Mouse (Mus musculus): ENCODE measurements around the gene 4930412O13Rik. TPM values are rescaled to one million over a fixed set of nuclear protein-coding genes. Genes with fewer than 3 reads are reported as not detected.

4930412O13Rik gene
- polyA plus RNA-seq, 1 experiment = not detected

DNA sequence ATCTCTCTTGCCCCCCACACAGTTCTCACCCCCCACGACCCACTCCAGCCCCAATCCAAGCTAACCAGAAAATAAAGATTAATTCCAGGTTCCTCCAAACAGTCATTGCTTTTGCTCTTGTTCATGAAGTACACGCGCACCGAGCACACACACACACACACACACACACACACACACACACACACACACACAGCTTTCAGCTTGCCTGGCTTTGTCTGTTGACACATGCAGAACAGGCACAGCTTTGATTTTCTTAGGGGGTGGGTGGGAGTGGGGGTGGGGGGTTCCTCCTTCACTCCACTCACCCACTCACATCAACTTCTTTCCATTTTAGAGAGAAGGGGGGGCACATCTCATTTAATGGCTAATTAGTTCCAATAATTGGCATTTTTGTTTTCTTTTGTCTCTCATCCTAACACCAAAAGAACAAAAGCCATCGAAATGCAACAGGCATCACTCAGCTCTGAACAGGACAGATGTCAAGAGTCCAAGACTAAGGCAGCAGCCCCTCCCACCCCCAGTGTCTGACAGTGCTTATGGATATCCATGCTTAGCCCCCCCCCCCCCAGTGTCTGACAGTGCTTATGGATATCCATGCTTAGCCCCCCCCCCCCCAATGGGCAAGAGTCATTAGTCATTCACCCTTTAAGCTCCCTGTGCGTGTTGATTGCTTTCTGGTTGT lies 12.4 kb downstream of the 4930412O13Rik start:
- Histone ChIP-seq H3K4me1 (ENCODE audit: control insufficient read depth, insufficient read depth, low read length) (no peaks in the 10 kb centered on the region; the same call in 1 of the 2 replicates), H3K4me3 (replicated peaks; ENCODE audit: insufficient read depth, low read depth, low read length) (no peak overlapping the region), H3K27ac (ENCODE audit: insufficient read depth, low read length) (no peak overlapping the region), H3K27me3 (ENCODE audit: control insufficient read depth, insufficient read depth, low read length) (peaks cover 14% of the 10 kb centered on the region; the same call in 1 of the 2 replicates)
- 5% methylated on average over 6 of the region's 6 CpGs for WGBS
- no peak for DNase-seq
- TF ChIP-seq CTCF (IDR thresholded peaks at IDR 0.05; ENCODE audit: borderline replicate concordance, insufficient read depth, low read depth, low read length) = no peak
- no peak for TF ChIP-seq POLR2A (IDR thresholded peaks at IDR 0.05; ENCODE audit: borderline replicate concordance, insufficient read depth, low read length)

DNA sequence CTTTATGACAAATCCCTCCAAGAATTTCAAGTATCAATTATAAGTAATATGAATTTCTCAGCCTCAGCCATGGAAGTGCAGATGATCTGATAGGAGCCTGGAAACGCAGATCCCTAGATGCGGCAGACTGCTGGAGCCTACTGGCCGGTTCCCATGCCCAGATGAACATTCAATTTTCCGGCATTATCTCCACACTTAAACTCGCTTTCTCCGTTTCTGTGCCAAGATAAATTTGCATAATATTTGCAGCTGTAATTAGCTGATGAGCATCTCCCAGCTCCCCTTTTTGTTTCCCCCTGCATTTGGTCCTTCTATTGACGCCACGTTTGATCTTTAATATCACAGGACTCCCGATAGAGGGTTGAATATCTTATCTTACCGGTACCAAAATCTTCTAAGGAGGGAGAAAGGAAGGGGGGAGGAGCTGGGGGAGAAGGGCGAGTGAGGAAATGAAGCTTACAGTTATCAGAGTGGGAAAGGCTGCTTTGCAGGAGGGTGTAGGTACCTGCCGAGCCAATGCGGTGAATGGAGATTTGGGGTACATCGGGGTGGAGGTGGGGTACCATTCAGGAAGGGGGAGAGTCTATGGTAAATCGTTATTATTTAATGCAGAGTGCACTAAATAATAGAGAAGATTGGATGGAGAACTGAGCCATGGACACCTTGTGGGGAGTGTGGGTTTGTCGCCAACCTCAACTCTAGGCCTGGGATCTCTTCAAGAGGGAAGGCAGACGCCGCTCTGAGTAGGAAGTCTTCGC lies 14.0 kb downstream of the 4930412O13Rik start:
- 6% methylated on average over 19 of the region's 19 CpGs for WGBS
- DNase-seq = no peak
- H3K4me1 ChIP-seq (ENCODE audit: control insufficient read depth, insufficient read depth, low read length) = no peaks in the 10 kb centered on the region; the same call in 1 of the 2 replicates
- TF ChIP-seq POLR2A (IDR thresholded peaks at IDR 0.05; ENCODE audit: borderline replicate concordance, insufficient read depth, low read length) (no peak), CTCF (IDR thresholded peaks at IDR 0.05; ENCODE audit: borderline replicate concordance, insufficient read depth, low read depth, low read length) (no peak)
- no peak overlapping the region for H3K4me3 ChIP-seq (replicated peaks; ENCODE audit: insufficient read depth, low read depth, low read length)
- peaks cover 14% of the 10 kb centered on the region; the same call in 1 of the 2 replicates for H3K27me3 ChIP-seq (ENCODE audit: control insufficient read depth, insufficient read depth, low read length)
- no peak overlapping the region for H3K27ac ChIP-seq (ENCODE audit: insufficient read depth, low read length)

DNA sequence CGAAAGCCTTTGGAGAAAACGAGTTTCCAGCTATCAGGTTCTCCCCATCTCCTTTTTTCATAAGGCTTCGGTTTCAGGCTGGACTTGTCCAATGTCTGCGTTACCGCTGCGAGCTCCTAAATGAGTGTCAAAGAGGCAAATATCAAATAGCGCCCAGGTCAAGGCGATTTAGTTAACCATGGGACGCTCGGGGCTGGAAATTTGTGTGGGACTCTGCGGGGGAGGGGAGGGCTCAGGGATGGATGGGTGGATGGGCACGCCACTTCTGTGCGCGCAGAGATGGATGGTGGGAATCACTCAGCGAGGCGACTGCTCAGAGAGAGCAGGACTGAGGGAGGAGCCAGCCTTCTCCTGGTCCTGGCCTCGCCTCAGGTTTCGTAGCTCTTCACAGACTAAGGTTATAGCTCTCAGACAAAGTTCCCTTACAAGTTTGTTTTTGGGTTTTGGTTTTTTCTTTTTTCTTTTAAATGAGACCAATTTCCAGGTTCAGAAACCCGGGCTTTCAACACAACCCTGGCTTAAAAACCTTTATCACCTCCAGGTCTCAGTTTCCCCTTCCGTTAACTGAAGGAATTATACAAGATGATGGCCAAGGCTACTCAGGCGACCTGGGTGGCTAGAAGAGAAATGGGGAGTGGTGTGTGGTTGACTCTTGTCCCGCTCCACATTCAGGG lies 15.2 kb downstream of the 4930412O13Rik start:
- no peak for DNase-seq
- peaks cover 8% of the 10 kb centered on the region; the same call in 1 of the 2 replicates for H3K27me3 ChIP-seq (ENCODE audit: control insufficient read depth, insufficient read depth, low read length)
- no peaks in the 10 kb centered on the region; the same call in 1 of the 2 replicates for H3K4me1 ChIP-seq (ENCODE audit: control insufficient read depth, insufficient read depth, low read length)
- H3K27ac ChIP-seq (ENCODE audit: insufficient read depth, low read length) = no peak overlapping the region
- no peak overlapping the region for H3K4me3 ChIP-seq (replicated peaks; ENCODE audit: insufficient read depth, low read depth, low read length)
- TF ChIP-seq POLR2A (IDR thresholded peaks at IDR 0.05; ENCODE audit: borderline replicate concordance, insufficient read depth, low read length) (no peak), CTCF (IDR thresholded peaks at IDR 0.05; ENCODE audit: borderline replicate concordance, insufficient read depth, low read depth, low read length) (no peak)
- 3% methylated on average over 22 of the region's 22 CpGs for WGBS

DNA sequence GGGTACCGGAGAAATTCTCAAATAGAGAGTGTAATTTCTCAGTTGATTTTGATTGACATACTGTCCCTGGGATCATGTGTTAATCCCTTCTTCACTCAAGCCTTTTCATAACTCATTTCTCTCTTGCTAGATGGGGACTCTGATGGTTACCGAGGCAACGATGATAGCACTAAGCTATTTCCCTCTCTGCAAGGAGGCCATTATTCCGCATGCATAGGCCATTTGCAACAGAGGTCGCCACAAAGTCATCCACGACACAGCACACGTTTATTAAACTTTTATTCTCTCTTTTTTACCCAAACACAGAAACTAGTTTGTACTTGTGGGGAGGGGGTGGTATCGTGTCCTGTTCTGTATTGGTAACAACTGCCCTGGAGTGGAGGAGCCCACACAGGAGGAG lies 16.8 kb downstream of the 4930412O13Rik start:
- H3K27ac ChIP-seq (ENCODE audit: insufficient read depth, low read length) = no peak overlapping the region
- no peak for DNase-seq
- no peak overlapping the region for H3K4me3 ChIP-seq (replicated peaks; ENCODE audit: insufficient read depth, low read depth, low read length)
- no peak for TF ChIP-seq POLR2A (IDR thresholded peaks at IDR 0.05; ENCODE audit: borderline replicate concordance, insufficient read depth, low read length)
- no peak for TF ChIP-seq CTCF (IDR thresholded peaks at IDR 0.05; ENCODE audit: borderline replicate concordance, insufficient read depth, low read depth, low read length)
- WGBS = 13% methylated on average over 8 of the region's 8 CpGs
- peaks cover 7% of the 10 kb centered on the region; the same call in 1 of the 2 replicates for H3K27me3 ChIP-seq (ENCODE audit: control insufficient read depth, insufficient read depth, low read length)
- no peaks in the 10 kb centered on the region; the same call in 1 of the 2 replicates for H3K4me1 ChIP-seq (ENCODE audit: control insufficient read depth, insufficient read depth, low read length)

DNA sequence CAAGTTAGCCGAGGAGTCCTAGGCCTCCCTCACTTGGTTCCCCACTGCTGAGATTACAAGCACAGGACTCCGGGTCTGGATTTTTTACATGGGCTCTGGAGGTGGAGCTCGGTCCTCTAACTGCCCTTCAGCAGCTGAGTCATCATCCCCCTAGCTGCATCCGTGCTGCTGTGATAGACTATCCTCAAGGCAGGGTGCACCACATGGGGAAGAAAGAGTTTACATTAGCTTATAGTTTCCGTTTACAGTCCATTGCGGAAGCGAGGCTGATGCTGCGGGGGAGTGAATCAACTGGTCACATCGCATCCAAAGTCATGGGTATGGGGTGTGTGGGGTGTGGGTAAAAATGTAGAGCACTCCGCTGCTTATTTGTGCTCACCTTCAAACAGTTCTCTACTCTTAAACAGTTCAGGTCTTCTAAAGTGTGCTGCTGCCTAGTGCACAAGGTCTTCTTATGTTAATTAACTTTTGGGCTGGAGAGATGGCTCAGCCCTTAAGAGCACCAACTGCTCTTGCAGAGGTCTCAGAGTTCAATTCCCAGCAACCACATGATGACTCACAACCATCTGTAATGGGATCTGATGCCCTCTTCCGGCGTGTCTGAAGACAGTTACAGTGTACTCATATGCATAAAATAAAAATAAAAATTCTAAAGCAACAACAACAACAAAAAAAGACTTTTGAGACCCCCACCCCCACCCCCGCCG lies 23.0 kb downstream of the 4930412O13Rik start:
- no peaks in the 10 kb centered on the region for H3K27me3 ChIP-seq (ENCODE audit: control insufficient read depth, insufficient read depth, low read length)
- no peak overlapping the region for H3K4me3 ChIP-seq (replicated peaks; ENCODE audit: insufficient read depth, low read depth, low read length)
- no peak for TF ChIP-seq CTCF (IDR thresholded peaks at IDR 0.05; ENCODE audit: borderline replicate concordance, insufficient read depth, low read depth, low read length)
- H3K27ac ChIP-seq (ENCODE audit: insufficient read depth, low read length) = no peak overlapping the region
- WGBS = 78% methylated on average over 14 of the region's 14 CpGs
- DNase-seq = no peak
- H3K4me1 ChIP-seq (ENCODE audit: control insufficient read depth, insufficient read depth, low read length) = no peaks in the 10 kb centered on the region

DNA sequence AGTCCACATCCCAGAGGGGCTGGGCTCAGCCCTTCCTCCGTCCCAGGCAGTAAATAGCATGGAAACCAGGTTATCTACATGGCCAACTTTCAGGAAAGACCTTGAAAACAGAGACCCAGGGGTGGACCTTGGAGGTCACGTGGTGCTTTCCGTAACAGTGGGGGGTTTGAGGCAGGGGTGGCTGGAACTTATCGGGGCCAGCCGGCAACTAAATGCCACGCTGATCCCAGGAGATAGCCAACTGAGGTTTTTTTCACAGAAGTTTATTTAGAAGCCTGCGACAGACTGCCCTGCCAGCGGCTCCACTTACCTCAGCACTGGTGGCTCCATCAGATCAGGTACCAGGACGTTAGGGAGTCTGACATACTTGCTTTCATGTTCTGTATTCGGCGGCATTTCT lies 24.9 kb downstream of the 4930412O13Rik start:
- 17% methylated on average over 11 of the region's 11 CpGs for WGBS

DNA sequence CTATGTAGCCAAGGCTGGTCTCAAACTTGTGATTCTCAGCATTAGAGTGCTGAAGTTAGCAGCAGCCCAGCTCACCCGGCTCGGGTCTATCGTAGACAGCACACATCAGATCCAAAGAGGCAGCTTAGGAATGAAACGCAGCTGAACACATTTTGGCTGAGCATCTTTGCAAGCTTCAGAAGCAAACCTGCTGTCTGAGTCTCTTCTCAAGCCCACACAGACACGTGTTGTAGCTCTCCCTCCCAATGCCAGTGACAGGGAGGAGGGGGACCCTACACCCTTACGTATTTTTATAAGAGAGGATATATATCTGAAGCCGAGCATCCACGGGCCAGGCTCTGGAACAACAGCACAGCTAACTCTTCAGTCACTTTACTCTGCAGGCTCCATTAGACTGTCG lies 36.5 kb downstream of the 4930412O13Rik start:
- H3K27me3 ChIP-seq (ENCODE audit: control insufficient read depth, insufficient read depth, low read length) = no peaks in the 10 kb centered on the region
- no peak for DNase-seq
- whole genome bisulfite sequencing = 91% methylated on average over 9 of the region's 9 CpGs
- TF ChIP-seq CTCF (IDR thresholded peaks at IDR 0.05; ENCODE audit: borderline replicate concordance, insufficient read depth, low read depth, low read length) = no peak
- TF ChIP-seq POLR2A (IDR thresholded peaks at IDR 0.05; ENCODE audit: borderline replicate concordance, insufficient read depth, low read length) = no peak
- no peak overlapping the region for H3K27ac ChIP-seq (ENCODE audit: insufficient read depth, low read length)
- no peaks in the 10 kb centered on the region; the same call in 1 of the 2 replicates for H3K4me1 ChIP-seq (ENCODE audit: control insufficient read depth, insufficient read depth, low read length)
- H3K4me3 ChIP-seq (replicated peaks; ENCODE audit: insufficient read depth, low read depth, low read length) = no peak overlapping the region

More for the DNA sequence above, 24.9 kb downstream of the 4930412O13Rik start:
- Histone ChIP-seq H3K4me1 (ENCODE audit: control insufficient read depth, insufficient read depth, low read length) (no peaks in the 10 kb centered on the region), H3K27me3 (ENCODE audit: control insufficient read depth, insufficient read depth, low read length) (no peaks in the 10 kb centered on the region), H3K27ac (ENCODE audit: insufficient read depth, low read length) (no peak overlapping the region), H3K4me3 (replicated peaks; ENCODE audit: insufficient read depth, low read depth, low read length) (no peak overlapping the region)
- TF ChIP-seq CTCF (IDR thresholded peaks at IDR 0.05; ENCODE audit: borderline replicate concordance, insufficient read depth, low read depth, low read length) (no peak), POLR2A (IDR thresholded peaks at IDR 0.05; ENCODE audit: borderline replicate concordance, insufficient read depth, low read length) (no peak)
- no peak for DNase-seq

All from cerebellum, adult 2 months (tissue).